Mouse (Mus musculus) Patski (cell line): ENCODE measurements around the gene Tmem255b. TPM values are rescaled to one million over a fixed set of nuclear protein-coding genes. Genes with fewer than 3 reads are reported as not detected.
A peak's percentile ranks its signal among the peaks of the same experiment; 100 is the strongest.

Experiments used
- ATAC-seq: fragments of 100-300 bp; one replicate; pipeline ENCODE4 v1.8.0; 2021
- CTCF ChIA-PET: fragments of 350-600 bp; sonication (Branson Sonifier 250); formaldehyde crosslinking; loops from one replicate; lab custom pipeline; 2022; ENCODE audit warnings: inconsistent platforms; lab: Charles Lee
- POLR2A ChIA-PET: fragments of 350-600 bp; sonication (Branson Sonifier 250); formaldehyde crosslinking; loops from one replicate; lab custom pipeline; 2022; ENCODE audit warnings: antibody characterized with exemption, inconsistent platforms; lab: Charles Lee
- DNase-seq: peaks from one replicate; pipeline ENCODE4 v3.0.0-alpha.2; 2011; ENCODE audit warnings: low read depth, low spot score
- H3K27me3 ChIP-seq: fragments of 371-371 bp; one replicate; pipeline ENCODE4 v1.5.1; 2021
- CTCF ChIP-seq: fragments of 100-300 bp; IDR thresholded peaks from one replicate; pipeline ENCODE4 v1.5.1; 2021
- in situ Hi-C: fragments of 300-500 bp; cut with MboI; formaldehyde crosslinking; loops from 3 replicates; pipeline ENCODE4 v1.11.1; 2018; ENCODE audit warnings: low pct_unique_long_range_greater_than_20kb, mixed read lengths
- polyA plus RNA-seq: library from polyadenylated mRNA; unstranded; gene quantifications from one replicate; pipeline ENCODE4 v1.2.3, GENCODE M21; 2021

The Tmem255b gene
- polyA plus RNA-seq, 1 experiment from 2014 or later, result 0.08 TPM

GRCm38 (mm10) chr8:13466989-13467388 is 32.0 kb downstream of the Tmem255b start:
- no peak for TF ChIP-seq CTCF
- ChIA-PET POLR2A (no interaction called here), CTCF (interaction anchor here (1.4 to 3.5 kb wide), 2 partner anchors 12 to 54 kb away, joined by 4 to 10 read pairs; no protein-coding TSS in a partner anchor)
- H3K27me3 ChIP-seq, result no peaks in the 10 kb centered on the region
- no peak for DNase-seq
- in situ Hi-C loops, result loop anchor here (5.0 kb wide), 1 partner anchor 75 kb away; no protein-coding TSS in a partner anchor
- ATAC-seq, result no peak

GRCm38 (mm10) chr8:13468737-13469136 is 33.7 kb downstream of the Tmem255b start:
- TF ChIP-seq CTCF, result no peak
- DNase-seq (no peak), ATAC-seq (no peak)
- ChIA-PET CTCF (no interaction called here), POLR2A (no interaction called here)
- no peaks in the 10 kb centered on the region for H3K27me3 ChIP-seq
- in situ Hi-C loops, result loop anchor here (5.0 kb wide), 1 partner anchor 74 kb away; no protein-coding TSS in a partner anchor

- POLR2A ChIA-PET, result interaction anchor here (0.6 kb wide), 1 partner anchor 19 kb away, joined by 3 read pairs; no protein-coding TSS in a partner anchor
- CTCF ChIA-PET, result interaction anchor here (1.1 to 1.5 kb wide), 3 partner anchors 10 to 16 kb away, joined by 4 to 6 read pairs (median 5); no protein-coding TSS in a partner anchor
- H3K27me3 ChIP-seq, result no peaks in the 10 kb centered on the region
- in situ Hi-C loops, result no loop called here
- DNase-seq (no peak), ATAC-seq (no peak)
- no peak for TF ChIP-seq CTCF
Observed at GRCm38 (mm10) chr8:13471484-13471883, 36.5 kb downstream of the Tmem255b start.

- H3K27me3 ChIP-seq, result no peaks in the 10 kb centered on the region
- ChIA-PET CTCF (interaction anchor here (0.9 to 1.0 kb wide), 2 partner anchors 13 to 15 kb away, joined by 3 to 4 read pairs; no protein-coding TSS in a partner anchor), POLR2A (interaction anchor here (0.8 kb wide), 1 partner anchor 31 kb away, joined by 3 read pairs; no protein-coding TSS in a partner anchor)
- in situ Hi-C loops, result no loop called here
- TF ChIP-seq CTCF, result no peak
- ATAC-seq, result no peak
- DNase-seq, result no peak
Observed at GRCm38 (mm10) chr8:13472284-13472683, 37.3 kb downstream of the Tmem255b start.

- no peak for TF ChIP-seq CTCF
- ATAC-seq (no peak), DNase-seq (no peak)
- no peaks in the 10 kb centered on the region for H3K27me3 ChIP-seq
- POLR2A ChIA-PET, result no interaction called here
- CTCF ChIA-PET, result interaction anchor here (2.2 to 2.4 kb wide), 2 partner anchors 14 to 15 kb away, joined by 6 read pairs; no protein-coding TSS in a partner anchor
- in situ Hi-C loops, result no loop called here
Observed at GRCm38 (mm10) chr8:13475892-13476291, 40.9 kb downstream of the Tmem255b start.

- TF ChIP-seq CTCF, result no peak
- DNase-seq, result no peak
- CTCF ChIA-PET, result interaction anchor here (2.2 kb wide), 1 partner anchor 10 kb away, joined by 6 read pairs; no protein-coding TSS in a partner anchor
- no peaks in the 10 kb centered on the region for H3K27me3 ChIP-seq
- in situ Hi-C loops, result no loop called here
- POLR2A ChIA-PET, result no interaction called here
- ATAC-seq, result no peak
Observed at GRCm38 (mm10) chr8:13481089-13481554, 46.1 kb downstream of the Tmem255b start.

GRCm38 (mm10) chr8:13481596-13481995 is 46.6 kb downstream of the Tmem255b start:
- no peak for TF ChIP-seq CTCF
- POLR2A ChIA-PET, result no interaction called here
- in situ Hi-C loops, result no loop called here
- ATAC-seq (no peak), DNase-seq (no peak)
- CTCF ChIA-PET, result interaction anchor here (1.1 to 2.2 kb wide), 2 partner anchors 10 to 11 kb away, joined by 4 to 6 read pairs; no protein-coding TSS in a partner anchor
- H3K27me3 ChIP-seq, result no peaks in the 10 kb centered on the region

GRCm38 (mm10) chr8:13482101-13482801 is 47.3 kb downstream of the Tmem255b start:
- POLR2A ChIA-PET, result no interaction called here
- in situ Hi-C loops, result no loop called here
- no peak for TF ChIP-seq CTCF
- ATAC-seq, result peak; percentile 36
- CTCF ChIA-PET, result interaction anchor here (1.1 to 2.2 kb wide), 2 partner anchors 9 to 11 kb away, joined by 4 to 6 read pairs; no protein-coding TSS in a partner anchor
- no peaks in the 10 kb centered on the region for H3K27me3 ChIP-seq
- no peak for DNase-seq

- no peaks in the 10 kb centered on the region for H3K27me3 ChIP-seq
- ChIA-PET CTCF (interaction anchor here (1.1 kb wide), 1 partner anchor 20 kb away, joined by 3 read pairs; no protein-coding TSS in a partner anchor), POLR2A (no interaction called here)
- no peak for TF ChIP-seq CTCF
- in situ Hi-C loops, result no loop called here
- no peak for DNase-seq
- no peak for ATAC-seq
Observed at GRCm38 (mm10) chr8:13483191-13483590, 48.2 kb downstream of the Tmem255b start.

- ChIA-PET POLR2A (no interaction called here), CTCF (interaction anchor here (1.2 kb wide), 1 partner anchor 27 kb away, joined by 4 read pairs; no protein-coding TSS in a partner anchor)
- in situ Hi-C loops, result no loop called here
- no peak for TF ChIP-seq CTCF
- no peaks in the 10 kb centered on the region for H3K27me3 ChIP-seq
- ATAC-seq, result no peak
- DNase-seq, result no peak
Observed at GRCm38 (mm10) chr8:13489351-13489750, 54.4 kb downstream of the Tmem255b start.
